Mouse (Mus musculus) liver (tissue): ENCODE data around the gene Gpr141.

Experiments used
- DNase-seq: peaks from one replicate; pipeline ENCODE4 v3.0.0-alpha.2; 2020; ENCODE audit warnings: mixed read lengths

Gpr141 gene

DNA sequence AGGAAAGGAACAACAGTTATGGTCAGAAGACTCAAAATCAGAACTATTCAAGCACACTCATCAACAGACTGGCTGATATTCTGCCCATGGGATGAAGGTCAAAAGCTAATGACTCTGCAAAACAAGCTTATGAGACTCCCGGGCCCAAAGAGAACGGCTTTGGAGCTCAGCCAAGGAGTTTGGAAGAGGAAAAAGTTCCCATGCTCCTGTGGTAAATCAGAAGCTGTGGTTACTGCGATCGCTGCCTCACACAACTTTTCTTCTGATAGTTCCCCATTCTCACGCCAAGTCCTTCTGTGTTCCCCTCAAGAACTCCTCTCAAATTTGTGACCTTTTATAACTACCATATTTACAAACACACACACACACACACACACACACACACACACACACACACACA, 105.1 kb downstream of the Gpr141 start:
- DNase-seq, result no peak

DNA sequence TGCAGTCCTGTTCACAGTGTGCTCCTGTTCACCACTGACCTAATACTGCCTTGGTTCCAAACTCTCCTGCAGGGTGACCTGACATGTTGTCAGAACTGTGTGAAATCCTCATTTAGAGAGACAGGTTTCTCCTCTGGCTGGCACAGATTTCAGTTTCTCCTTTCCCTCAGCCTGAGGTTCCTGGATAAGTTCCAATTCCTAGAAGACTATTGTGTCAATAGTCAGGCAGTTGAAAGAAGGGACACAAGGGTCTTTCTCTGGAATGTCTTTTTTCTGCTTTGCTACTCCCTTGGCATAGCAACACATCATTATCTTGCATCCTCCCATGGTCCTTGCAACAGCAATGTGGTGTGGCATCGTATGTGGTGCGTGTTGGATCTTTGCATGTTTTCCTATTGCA, 106.9 kb downstream of the Gpr141 start:
- DNase-seq, result no peak

DNA sequence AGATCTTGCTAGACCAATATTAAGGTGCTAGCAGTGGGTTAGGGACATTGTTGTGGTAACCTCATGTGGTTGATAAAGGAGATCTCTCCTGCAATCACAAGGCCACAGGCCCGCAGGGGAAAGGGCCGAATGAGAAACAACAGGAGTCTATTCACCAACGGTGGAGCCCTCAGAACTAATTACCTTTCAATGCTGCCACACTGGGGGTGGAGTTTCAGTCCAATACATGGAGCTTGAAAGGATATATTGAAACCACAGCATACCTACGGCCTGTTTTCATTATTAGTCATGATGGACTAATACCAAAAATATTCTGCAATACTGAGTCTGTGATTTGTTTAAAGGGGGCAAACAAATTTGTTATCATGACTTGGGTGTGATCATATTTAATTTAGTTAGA, 120.3 kb downstream of the Gpr141 start:
- no peak for DNase-seq

DNA sequence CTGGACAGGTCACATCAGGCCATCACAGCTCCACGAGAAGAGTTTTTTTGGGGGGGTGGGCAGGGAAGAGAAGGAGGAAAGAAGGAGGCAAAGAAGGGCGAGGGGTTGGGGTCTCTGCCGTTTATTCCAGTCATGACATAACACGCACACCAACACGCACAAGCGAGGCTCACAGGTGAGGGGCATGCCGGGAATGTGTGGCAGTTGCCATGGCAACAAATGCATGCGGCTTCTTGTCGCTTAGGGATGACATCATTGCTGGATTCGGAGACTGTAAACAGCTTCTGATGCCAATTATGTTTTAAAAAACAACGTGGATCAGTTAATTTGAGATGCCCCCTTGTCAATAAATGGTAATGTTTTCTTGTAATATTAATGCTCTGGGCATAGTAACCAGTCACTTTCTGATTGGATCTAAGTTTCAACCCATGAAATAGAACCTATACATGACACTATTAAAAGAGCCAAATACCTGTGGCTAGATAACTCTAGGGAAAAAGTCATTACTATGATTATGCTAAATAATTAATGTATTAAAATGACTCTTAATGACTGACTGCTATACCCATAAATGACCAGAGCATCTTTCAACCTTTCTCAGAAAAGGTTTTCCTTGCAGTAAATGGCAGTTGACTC, 122.5 kb downstream of the Gpr141 start:
- DNase-seq, result no peak

DNA sequence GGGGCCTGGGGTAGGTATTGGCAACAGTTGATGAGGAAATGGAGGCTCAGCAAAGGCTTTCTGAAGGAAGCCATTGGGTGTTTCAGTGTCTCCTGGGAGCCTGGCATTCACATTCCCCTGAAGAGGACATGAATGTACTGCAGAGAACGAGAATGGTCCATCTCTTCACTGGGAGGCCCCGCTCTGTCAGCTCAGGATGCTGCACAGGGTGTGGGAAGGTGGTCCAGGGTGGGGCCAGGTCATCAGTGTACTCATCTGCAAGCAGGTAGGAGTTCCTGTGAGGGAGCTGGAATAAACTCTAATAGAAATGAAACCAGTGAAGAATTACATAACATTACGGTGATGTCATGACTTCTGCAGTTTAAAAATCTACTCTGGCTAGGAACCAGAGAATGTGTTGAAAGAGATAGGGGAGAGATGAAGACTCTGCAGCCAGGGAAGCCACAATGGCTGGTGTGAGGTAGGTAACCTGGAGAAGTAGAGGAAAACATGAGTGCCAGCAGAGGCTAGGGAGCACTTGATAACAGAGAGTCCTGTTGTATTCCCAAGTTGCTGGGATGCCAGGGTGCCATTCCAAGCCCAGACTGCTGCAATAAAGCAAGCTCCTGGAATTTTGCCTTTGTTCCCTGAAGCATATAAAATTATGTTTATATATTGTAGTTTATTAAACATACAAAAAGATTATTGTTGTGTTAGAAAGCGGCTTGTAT, 123.2 kb downstream of the Gpr141 start:
- no peak for DNase-seq
